Mouse (Mus musculus) myocyte (in vitro differentiated cells): ENCODE measurements around the gene Ttf1. TPM values are rescaled to one million over a fixed set of nuclear protein-coding genes. Genes with fewer than 3 reads are reported as not detected.
"Not testable (repeated sequence)": the region's sequence is repeated elsewhere in the genome, so short reads cannot be mapped to it uniquely, and the experiment has no call there.

Experiments used
- H3K27me3 ChIP-seq: one replicate; pipeline ENCODE4 v1.6.1; 2011; ENCODE audit not compliant: control insufficient read depth, insufficient read depth, insufficient read length
- H3K36me3 ChIP-seq: one replicate; pipeline ENCODE4 v1.6.1; 2011; ENCODE audit not compliant: control insufficient read depth, insufficient read depth
- H3K4me2 ChIP-seq: one replicate; pipeline ENCODE4 v1.6.1; 2011; ENCODE audit warnings: low read depth, control low read depth
- H3K4me3 ChIP-seq: one replicate; pipeline ENCODE4 v1.5.1; 2011; ENCODE audit warnings: mild to moderate bottlenecking, control low read depth, moderate library complexity
- H3K79me2 ChIP-seq: one replicate; pipeline ENCODE4 v1.6.1; 2011; ENCODE audit not compliant: control insufficient read depth, insufficient read depth
- H3ac ChIP-seq: one replicate; pipeline ENCODE4 v1.6.1; 2011; ENCODE audit not compliant: control insufficient read depth, insufficient read length
- CEBPB ChIP-seq: IDR thresholded peaks from 2 replicates; pipeline ENCODE4 v1.6.1; 2011; ENCODE audit warnings: mild to moderate bottlenecking, moderate library complexity; ENCODE audit not compliant: poor library complexity, insufficient read depth, severe bottlenecking
- E2F4 ChIP-seq: IDR thresholded peaks from one replicate; pipeline ENCODE4 v1.6.1; 2011; ENCODE audit warnings: mild to moderate bottlenecking, control low read depth, moderate library complexity; ENCODE audit not compliant: insufficient read depth
- MAX ChIP-seq: IDR thresholded peaks from one replicate; pipeline ENCODE4 v1.6.1; 2011; ENCODE audit warnings: low read depth, mild to moderate bottlenecking, control low read depth
- MYOD1 ChIP-seq, 3 experiments: IDR thresholded peaks; one replicate each; pipeline ENCODE4 v1.6.1; 2011; ENCODE audit warnings: control low read depth in 2 of 3, low read depth in 2 of 3, mild to moderate bottlenecking in 2 of 3, moderate library complexity in 1 of 3; ENCODE audit not compliant: insufficient read length in 2 of 3, control insufficient read depth in 1 of 3
- MYOG ChIP-seq, 3 experiments: IDR thresholded peaks; one replicate each; pipeline ENCODE4 v1.6.1; 2011; ENCODE audit warnings: control low read depth in 2 of 3, low read depth in 2 of 3, mild to moderate bottlenecking in 2 of 3; ENCODE audit not compliant: insufficient read length in 2 of 3, control insufficient read depth in 1 of 3, insufficient read depth in 1 of 3
- POLR2A ChIP-seq: IDR thresholded peaks from one replicate; pipeline ENCODE4 v1.6.1; 2011; ENCODE audit warnings: low read depth, mild to moderate bottlenecking, control low read depth, moderate library complexity; ENCODE audit not compliant: insufficient read length
- POLR2AphosphoS2 ChIP-seq: IDR thresholded peaks from one replicate; pipeline ENCODE4 v1.6.1; 2011; ENCODE audit warnings: low read depth, control low read depth; ENCODE audit not compliant: insufficient read length
- REST ChIP-seq: IDR thresholded peaks from one replicate; pipeline ENCODE4 v1.6.1; 2011; ENCODE audit warnings: mild to moderate bottlenecking, control low read depth, moderate library complexity; ENCODE audit not compliant: insufficient read depth, insufficient read length
- SRF ChIP-seq: IDR thresholded peaks from one replicate; pipeline ENCODE4 v1.6.1; 2011; ENCODE audit warnings: low read depth; ENCODE audit not compliant: control insufficient read depth, insufficient read length
- TCF12 ChIP-seq: IDR thresholded peaks from one replicate; pipeline ENCODE4 v1.6.1; 2011; ENCODE audit warnings: mild to moderate bottlenecking, control low read depth; ENCODE audit not compliant: poor library complexity, insufficient read depth, severe bottlenecking
- TCF3 ChIP-seq: IDR thresholded peaks from one replicate; pipeline ENCODE4 v1.6.1; 2011; ENCODE audit warnings: low read depth, control low read depth; ENCODE audit not compliant: insufficient read length
- USF1 ChIP-seq: IDR thresholded peaks from one replicate; pipeline ENCODE4 v1.6.1; 2011; ENCODE audit warnings: low read depth, mild to moderate bottlenecking, control low read depth, moderate library complexity
- polyA plus RNA-seq: library from polyadenylated mRNA; unstranded; fragments of >200 nt; fragmentation: generic; extraction: Trizol; gene quantifications from one replicate; pipeline ENCODE4 v1.2.1, GENCODE M21; 2012; ENCODE audit warnings: missing spikeins

Gene Ttf1
- polyA plus RNA-seq, 1 experiment = 3.1 TPM

DNA sequence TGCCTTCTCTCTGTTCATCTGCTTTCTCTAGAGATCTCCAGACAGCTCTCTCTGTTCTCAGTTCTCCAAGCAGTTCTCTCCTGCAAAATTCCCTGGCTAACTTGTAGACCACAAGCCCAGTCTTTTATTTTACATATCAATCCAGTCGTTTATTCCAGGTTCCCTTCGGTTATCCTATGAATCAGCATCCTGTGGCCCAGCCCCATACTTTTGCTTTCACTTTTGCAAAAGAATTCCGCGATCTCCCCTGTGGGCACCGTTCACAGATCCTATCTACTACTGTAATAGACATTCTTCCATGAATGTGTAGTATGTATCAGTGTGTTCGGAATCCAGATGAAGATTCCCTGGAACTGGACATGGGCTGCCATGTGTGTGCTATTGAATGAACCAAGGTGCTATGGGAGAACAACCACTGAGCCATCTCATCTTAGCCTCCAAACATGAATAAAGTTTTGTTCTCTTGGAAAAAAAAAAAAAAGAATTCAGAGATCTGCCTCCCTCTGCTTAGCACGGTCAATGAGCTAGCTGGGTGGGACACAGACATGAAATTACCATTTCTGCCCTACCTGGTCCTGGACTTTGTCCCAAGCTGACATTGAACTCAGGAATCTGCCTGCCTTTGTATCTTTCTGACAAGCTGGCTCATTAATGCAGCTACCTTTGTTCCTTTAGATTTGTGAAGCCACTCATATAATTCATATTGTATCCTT is 40.9 kb downstream of the Ttf1 start:
- no peak overlapping the region for H3ac ChIP-seq
- no peaks in the 10 kb centered on the region for H3K36me3 ChIP-seq
- H3K79me2 ChIP-seq = no peaks in the 10 kb centered on the region
- H3K4me3 ChIP-seq = peak overlapping the region; percentile 22
- H3K4me2 ChIP-seq = peak overlapping the region; percentile 87
- no peak for TF ChIP-seq TCF12
- no peak for TF ChIP-seq POLR2A
- TF ChIP-seq MYOD1 (IDR thresholded peaks at IDR 0.05; ENCODE audit: control insufficient read depth in 1 of 3, insufficient read length in 2 of 3, low read depth in 2 of 3) = no peak
- TF ChIP-seq SRF = no peak
- TF ChIP-seq TCF3 = no peak
- no peak for TF ChIP-seq MAX
- TF ChIP-seq CEBPB = no peak
- TF ChIP-seq POLR2AphosphoS2 = no peak
- TF ChIP-seq MYOG (IDR thresholded peaks at IDR 0.05; ENCODE audit: control insufficient read depth in 1 of 3, insufficient read depth in 1 of 3, insufficient read length in 2 of 3, low read depth in 2 of 3) = no peak
- TF ChIP-seq USF1 = no peak
- TF ChIP-seq REST = no peak
- TF ChIP-seq E2F4 = no peak
- H3K27me3 ChIP-seq = no peaks in the 10 kb centered on the region

DNA sequence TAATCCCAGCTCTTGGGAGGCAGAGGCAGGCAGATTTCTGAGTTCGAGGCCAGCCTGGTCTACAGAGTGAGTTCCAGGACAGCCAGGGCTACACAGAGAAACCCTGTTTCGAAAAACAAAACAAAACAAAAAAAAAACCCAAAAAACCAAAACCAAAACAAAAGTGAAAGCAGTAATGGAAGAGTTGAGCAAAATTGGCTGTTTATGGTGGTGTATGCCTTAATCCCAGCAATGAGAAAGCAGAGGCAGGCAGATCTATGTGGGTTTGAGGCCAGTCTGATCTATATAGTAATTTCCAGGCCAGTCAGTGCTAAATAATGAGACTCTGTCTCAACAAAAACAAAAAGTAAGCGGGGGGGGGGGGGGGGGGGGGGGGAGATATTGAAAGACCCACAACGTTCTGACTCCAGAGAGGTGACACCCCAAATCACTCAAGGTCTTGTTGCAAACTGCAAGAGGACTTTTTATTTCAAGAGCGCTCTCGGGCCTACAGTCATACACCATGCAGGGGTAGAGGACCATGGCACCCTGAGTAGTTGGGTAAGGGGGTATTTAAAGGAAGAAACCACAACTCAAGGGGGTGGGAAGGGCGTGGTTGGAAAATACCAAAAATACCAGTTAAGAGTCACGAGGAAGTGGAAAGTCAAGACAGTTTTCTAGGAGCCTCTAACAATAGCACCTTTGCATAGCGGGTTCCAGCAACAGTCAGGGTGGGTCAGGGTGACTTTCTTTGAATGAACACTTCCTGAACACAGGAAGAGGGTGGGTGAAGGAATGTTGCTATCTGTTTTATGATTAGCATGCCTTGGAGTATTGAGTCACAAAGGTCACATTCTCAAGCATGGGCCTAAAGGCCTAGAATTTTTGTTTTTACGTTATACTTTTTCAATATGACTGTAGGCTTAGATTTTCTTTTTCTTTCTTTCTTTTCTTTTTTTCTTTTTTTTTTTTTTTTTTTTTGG is 42.6 kb downstream of the Ttf1 start:
- not testable (repeated sequence) for H3K79me2 ChIP-seq, H3K4me2 ChIP-seq, H3ac ChIP-seq, H3K36me3 ChIP-seq, H3K27me3 ChIP-seq, H3K4me3 ChIP-seq

DNA sequence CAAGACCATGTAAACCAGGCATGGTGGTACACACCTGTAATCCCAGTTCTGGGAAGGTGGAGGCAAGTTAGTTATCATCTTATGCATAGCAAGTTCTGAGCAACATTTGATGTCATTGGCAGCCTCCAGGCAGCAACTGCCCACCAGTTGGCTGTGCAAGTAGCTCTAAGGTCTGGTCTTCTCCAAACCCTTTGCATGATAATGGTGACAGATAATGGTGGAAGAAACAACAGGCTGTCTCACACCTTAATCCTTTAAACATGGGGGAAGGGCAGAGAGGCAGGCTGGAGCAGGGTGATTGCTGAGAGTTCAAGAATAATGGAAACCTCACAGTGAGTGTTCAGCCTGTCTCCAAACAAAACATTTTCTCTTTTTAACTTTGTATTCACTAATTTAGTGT is 60.9 kb downstream of the Ttf1 start:
- Histone ChIP-seq H3K36me3 (no peaks in the 10 kb centered on the region), H3K79me2 (peaks cover 5% of the 10 kb centered on the region), H3ac (no peak overlapping the region), H3K4me2 (no peak overlapping the region), H3K4me3 (no peak overlapping the region), H3K27me3 (no peaks in the 10 kb centered on the region)
- no peak for TF ChIP-seq CEBPB
- no peak for TF ChIP-seq E2F4
- TF ChIP-seq SRF = no peak
- no peak for TF ChIP-seq POLR2A
- no peak for TF ChIP-seq TCF12
- TF ChIP-seq MYOG (IDR thresholded peaks at IDR 0.05; ENCODE audit: control insufficient read depth in 1 of 3, insufficient read depth in 1 of 3, insufficient read length in 2 of 3, low read depth in 2 of 3) = no peak
- no peak for TF ChIP-seq USF1
- no peak for TF ChIP-seq REST
- no peak for TF ChIP-seq MAX
- TF ChIP-seq POLR2AphosphoS2 = no peak
- no peak for TF ChIP-seq MYOD1 (IDR thresholded peaks at IDR 0.05; ENCODE audit: control insufficient read depth in 1 of 3, insufficient read length in 2 of 3, low read depth in 2 of 3)

DNA sequence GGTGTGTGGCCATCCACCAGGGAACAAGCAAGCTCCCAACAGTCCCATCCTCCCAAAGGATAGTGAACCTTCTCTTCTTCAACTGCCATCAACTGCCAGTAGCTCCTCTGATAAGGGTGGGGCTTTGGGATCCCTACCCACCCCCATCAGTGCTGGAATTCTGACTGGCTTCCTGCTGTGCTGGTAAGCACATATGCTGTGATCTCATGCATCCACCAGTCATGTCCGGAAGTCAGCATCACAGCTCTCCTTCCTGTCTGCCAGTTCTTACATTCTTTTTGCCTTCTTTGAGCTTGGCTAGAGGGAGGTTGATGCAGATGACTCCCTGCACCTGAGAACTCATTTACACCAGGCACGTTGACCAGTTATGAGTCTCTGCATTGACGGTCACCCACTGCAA is 62.4 kb downstream of the Ttf1 start:
- H3K36me3 ChIP-seq = no peaks in the 10 kb centered on the region
- H3K27me3 ChIP-seq = no peaks in the 10 kb centered on the region
- no peak overlapping the region for H3K4me2 ChIP-seq
- no peak overlapping the region for H3ac ChIP-seq
- peaks cover 19% of the 10 kb centered on the region for H3K79me2 ChIP-seq
- TF ChIP-seq TCF3 (no peak), POLR2AphosphoS2 (no peak), SRF (no peak), CEBPB (no peak), MYOG (IDR thresholded peaks at IDR 0.05; ENCODE audit: control insufficient read depth in 1 of 3, insufficient read depth in 1 of 3, insufficient read length in 2 of 3, low read depth in 2 of 3) (no peak), TCF12 (no peak), E2F4 (no peak), MYOD1 (IDR thresholded peaks at IDR 0.05; ENCODE audit: control insufficient read depth in 1 of 3, insufficient read length in 2 of 3, low read depth in 2 of 3) (no peak), POLR2A (no peak), USF1 (no peak), MAX (no peak), REST (no peak)
- no peak overlapping the region for H3K4me3 ChIP-seq
